Mouse (Mus musculus): ENCODE measurements around the gene Glul.
"Not testable (repeated sequence)": the region's sequence is repeated elsewhere in the genome, so short reads cannot be mapped to it uniquely, and the experiment has no call there.

Gene Glul

GRCm38 (mm10) chr1:153899731-153900380 lies at the start of gene Glul, which contains the start of gene Teddm2:
Glul (plus strand) TSS chr1:153899944.
Teddm2 (minus strand) TSS chr1:153900228.
- in situ Hi-C loops (cut with MseI, MboI), result loop anchor here (5.0 to 10.0 kb wide), 4 partner anchors 132 to 285 kb away; no protein-coding TSS in a partner anchor

- in situ Hi-C loops (cut with MseI, MboI), result not testable (repeated sequence)
These were observed 47.0 kb upstream of the Glul start for GRCm38 (mm10) chr1:153852696-153853095.

GRCm38 (mm10) chr1:153855946-153856345 lies 43.8 kb upstream of the Glul start:
- in situ Hi-C loops (cut with MseI, MboI), result no loop called here

GRCm38 (mm10) chr1:153874045-153874444 lies 25.7 kb upstream of the Glul start, which contains the start of gene Teddm1b:
Teddm1b (plus strand) TSS chr1:153874345.
- in situ Hi-C loops (cut with MseI, MboI), result no loop called here

- in situ Hi-C loops (cut with MseI, MboI), result not testable (repeated sequence)
These were observed 19.4 kb upstream of the Glul start for GRCm38 (mm10) chr1:153880391-153880790.

GRCm38 (mm10) chr1:153886024-153886633 lies 13.6 kb upstream of the Glul start:
- in situ Hi-C loops (cut with MseI, MboI), result no loop called here

- in situ Hi-C loops (cut with MseI, MboI), result loop anchor here (10.0 kb wide), 2 partner anchors 225 to 295 kb away; no protein-coding TSS in a partner anchor
These were observed 9.6 kb upstream of the Glul start for GRCm38 (mm10) chr1:153890121-153890520.

- in situ Hi-C loops (cut with MseI, MboI), result loop anchor here (10.0 kb wide), 2 partner anchors 223 to 293 kb away; no protein-coding TSS in a partner anchor
These were observed 8.3 kb upstream of the Glul start, which contains the start of gene Teddm1a for GRCm38 (mm10) chr1:153891442-153891841. Teddm1a (plus strand) TSS chr1:153891742.

- in situ Hi-C loops (cut with MseI, MboI), result loop anchor here (10.0 kb wide), 2 partner anchors 221 to 291 kb away; no protein-coding TSS in a partner anchor
These were observed 6.0 kb upstream of the Glul start for GRCm38 (mm10) chr1:153893746-153894145.

- in situ Hi-C loops (cut with MseI, MboI), result loop anchor here (10.0 kb wide), 2 partner anchors 220 to 290 kb away; no protein-coding TSS in a partner anchor
These were observed 5.4 kb upstream of the Glul start for GRCm38 (mm10) chr1:153894201-153894893.

- in situ Hi-C loops (cut with MseI, MboI), result loop anchor here (5.0 to 10.0 kb wide), 4 partner anchors 137 to 290 kb away; no protein-coding TSS in a partner anchor
These were observed 4.8 kb upstream of the Glul start for GRCm38 (mm10) chr1:153894979-153895378.

GRCm38 (mm10) chr1:153897196-153897595 lies 2.5 kb upstream of the Glul start:
- in situ Hi-C loops (cut with MseI, MboI), result loop anchor here (5.0 to 10.0 kb wide), 4 partner anchors 135 to 288 kb away; no protein-coding TSS in a partner anchor

- in situ Hi-C loops (cut with MseI, MboI), result loop anchor here (5.0 to 10.0 kb wide), 4 partner anchors 133 to 286 kb away; no protein-coding TSS in a partner anchor
These were observed 584 bp upstream of the Glul start for GRCm38 (mm10) chr1:153898989-153899730.

GRCm38 (mm10) chr1:153900381-153900780 lies 637 bp downstream of the Glul start:
- in situ Hi-C loops (cut with MseI, MboI), result no loop called here

- in situ Hi-C loops (cut with MseI, MboI), result no loop called here
These were observed 1.4 kb downstream of the Glul start for GRCm38 (mm10) chr1:153900860-153901730.

GRCm38 (mm10) chr1:153903006-153903405 lies 3.3 kb downstream of the Glul start:
- in situ Hi-C loops (cut with MseI, MboI), result no loop called here

- in situ Hi-C loops (cut with MseI, MboI), result no loop called here
These were observed 4.5 kb downstream of the Glul start for GRCm38 (mm10) chr1:153904236-153904635.

- in situ Hi-C loops (cut with MseI, MboI), result no loop called here
These were observed 6.1 kb downstream of the Glul start for GRCm38 (mm10) chr1:153905884-153906283.

- in situ Hi-C loops (cut with MseI, MboI), result no loop called here
These were observed 8.5 kb downstream of the Glul start for GRCm38 (mm10) chr1:153908208-153908607.

- in situ Hi-C loops (cut with MseI, MboI), result no loop called here
These were observed 9.0 kb downstream of the Glul start for GRCm38 (mm10) chr1:153908741-153909140.
